Mouse (Mus musculus) heart, embryonic 10.5 days (tissue): ENCODE measurements around the gene Gprc5a. TPM values are rescaled to one million over a fixed set of nuclear protein-coding genes. Genes with fewer than 3 reads are reported as not detected.

Experiments used
- DNase-seq: peaks from one replicate; pipeline ENCODE4 v3.0.0-alpha.2; 2017; ENCODE audit warnings: low spot score
- H3K27ac ChIP-seq: fragments of 300-500 bp; sonication (generic); 2 replicates; pipeline ENCODE4 v1.5.1; 2016; ENCODE audit warnings: mild to moderate bottlenecking
- H3K27me3 ChIP-seq: fragments of 300-500 bp; sonication (generic); 2 replicates; pipeline ENCODE4 v1.6.1; 2016; ENCODE audit warnings: mild to moderate bottlenecking; ENCODE audit not compliant: poor library complexity, insufficient read depth, severe bottlenecking
- H3K36me3 ChIP-seq: fragments of 300-500 bp; sonication (generic); 2 replicates; pipeline ENCODE4 v1.6.1; 2016; ENCODE audit warnings: mild to moderate bottlenecking, moderate library complexity
- H3K4me1 ChIP-seq: fragments of 300-500 bp; sonication (generic); 2 replicates; pipeline ENCODE4 v1.6.1; 2016; ENCODE audit warnings: mild to moderate bottlenecking
- H3K4me3 ChIP-seq: fragments of 300-500 bp; sonication (generic); 2 replicates; pipeline ENCODE4 v1.5.1; 2016; ENCODE audit warnings: mild to moderate bottlenecking, moderate library complexity
- H3K9me3 ChIP-seq: fragments of 300-500 bp; sonication (generic); 2 replicates; pipeline ENCODE4 v1.6.1; 2016; ENCODE audit warnings: mild to moderate bottlenecking, moderate library complexity
- WGBS: fragments of 180-500 bp; shearing (Covaris S2); methylation state at CpG from one replicate; pipeline ENCODE4 v1.1.7; 2016; 5-methylcytosine and 5-hydroxymethylcytosine counted together
- polyA plus RNA-seq: library from polyadenylated mRNA; unstranded; fragments of >200 nt; fragmentation: Nextera tagmentation; extraction: Ambion mirVana; gene quantifications from 2 replicates; pipeline ENCODE4 v1.2.1, GENCODE M21; 2016

Gene Gprc5a
- polyA plus RNA-seq, 1 experiment from 2014 or later: 3.2 TPM

- Histone ChIP-seq H3K4me3 (no peak within 1 kb of the TSS), H3K4me1 (no peaks in the 10 kb centered on the region), H3K27ac (no peak within 1 kb of the TSS), H3K9me3 (no peaks in the 10 kb centered on the region), H3K36me3 (no peaks in the 10 kb centered on the region), H3K27me3 (no peaks in the 10 kb centered on the region)
- WGBS: 80% methylated on average over 5 of the region's 5 CpGs
- DNase-seq: no peak
Observed at GRCm38 (mm10) chr6:135118183-135118582, 52.7 kb downstream of the Gprc5a start, which contains the start of gene Gprc5d. TSS of gene Gprc5d (minus strand) at chr6:135118283.

GRCm38 (mm10) chr6:135124755-135125380 lies 59.4 kb downstream of the Gprc5a start:
- no peak overlapping the region for H3K4me3 ChIP-seq
- 59% methylated on average over 5 of the region's 5 CpGs for WGBS
- H3K9me3 ChIP-seq: no peaks in the 10 kb centered on the region
- H3K36me3 ChIP-seq: no peaks in the 10 kb centered on the region
- no peak for DNase-seq
- H3K27ac ChIP-seq: no peak overlapping the region
- H3K27me3 ChIP-seq: no peaks in the 10 kb centered on the region
- no peaks in the 10 kb centered on the region for H3K4me1 ChIP-seq

- no peaks in the 10 kb centered on the region for H3K36me3 ChIP-seq
- H3K9me3 ChIP-seq: no peaks in the 10 kb centered on the region
- no peaks in the 10 kb centered on the region for H3K27me3 ChIP-seq
- no peak overlapping the region for H3K4me3 ChIP-seq
- DNase-seq: no peak
- peaks cover 21% of the 10 kb centered on the region for H3K4me1 ChIP-seq
- H3K27ac ChIP-seq: no peak overlapping the region
- WGBS: 89% methylated on average over 7 of the region's 7 CpGs
Observed at GRCm38 (mm10) chr6:135133086-135133485, 67.6 kb downstream of the Gprc5a start.

GRCm38 (mm10) chr6:135133486-135133885 lies 68.0 kb downstream of the Gprc5a start:
- Histone ChIP-seq H3K4me3 (no peak overlapping the region), H3K9me3 (no peaks in the 10 kb centered on the region), H3K27me3 (no peaks in the 10 kb centered on the region), H3K4me1 (peaks cover 25% of the 10 kb centered on the region), H3K27ac (no peak overlapping the region), H3K36me3 (no peaks in the 10 kb centered on the region)
- 94% methylated on average over 9 of the region's 9 CpGs for WGBS
- no peak for DNase-seq

Other genes with a start within 250 kb of the Gprc5a start
- gene Crebl2, start 235.5 kb upstream of the Gprc5a start, polyA plus RNA-seq: 1.00 and 1.0 TPM in 2 replicates
- gene Gpr19, start 167.1 kb upstream of the Gprc5a start, polyA plus RNA-seq: 9.0 and 11.8 TPM in 2 replicates
- 11.0 and 12.0 TPM in 2 replicates for gene Cdkn1b, start 145.2 kb upstream of the Gprc5a start, polyA plus RNA-seq
- 2.2 and 2.9 TPM in 2 replicates for gene Apold1, start 83.9 kb upstream of the Gprc5a start, polyA plus RNA-seq
- gene Ddx47, start 54.0 kb upstream of the Gprc5a start, polyA plus RNA-seq: 75.6 and 99.1 TPM in 2 replicates
- gene Gprc5d, start 52.6 kb downstream of the Gprc5a start, polyA plus RNA-seq: not detected in 2 replicates
- 9.8 and 11.6 TPM in 2 replicates for gene Fam234b, start 132.3 kb downstream of the Gprc5a start, polyA plus RNA-seq
- 20.7 and 21.2 TPM in 2 replicates for gene Hebp1, start 132.4 kb downstream of the Gprc5a start, polyA plus RNA-seq
- 0.47 and 3.9 TPM in 2 replicates for gene Gsg1, start 188.7 kb downstream of the Gprc5a start, polyA plus RNA-seq
- 0.16 TPM in 1 of 2 replicates, not detected in the other for gene Pbp2, start 244.8 kb downstream of the Gprc5a start, polyA plus RNA-seq